Mouse (Mus musculus): Measurements from ENCODE around the gene Mmp20. TPM values are rescaled to one million over a fixed set of nuclear protein-coding genes. Genes with fewer than 3 reads are reported as not detected.

Gene Mmp20
- polyA plus RNA-seq, 1 experiment = not detected

DNA sequence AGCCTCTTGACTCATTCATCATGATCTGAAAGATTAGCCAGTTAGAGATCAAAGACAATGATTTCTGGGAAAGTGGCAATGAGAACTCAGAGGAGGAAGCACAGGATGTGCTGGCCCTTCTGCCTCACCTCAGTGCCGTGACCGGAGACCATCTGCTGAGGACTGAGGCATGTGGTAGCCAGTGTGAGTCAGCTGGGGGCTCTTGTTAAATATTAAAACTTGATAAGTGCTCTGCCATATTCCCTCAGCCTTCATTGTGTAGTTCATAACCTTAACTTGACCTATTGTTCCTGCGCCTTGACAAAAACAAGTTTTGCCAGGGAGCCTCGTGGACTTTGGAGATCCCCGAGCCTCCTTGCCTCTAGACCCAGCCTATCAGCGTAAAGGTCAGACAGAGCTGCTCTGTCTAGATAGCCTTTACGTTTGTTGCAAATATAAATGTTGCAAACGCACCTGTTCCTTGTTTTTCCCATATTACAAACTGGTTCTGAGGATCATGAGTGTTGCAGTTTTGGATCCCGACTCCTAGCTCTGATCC, 54.1 kb downstream of the Mmp20 start:
- H3K27me3 ChIP-seq (ENCODE audit: control insufficient read depth, insufficient read depth, insufficient read length) = no peaks in the 10 kb centered on the region
- no peak overlapping the region for H3K4me3 ChIP-seq
- TF ChIP-seq E2F4 (IDR thresholded peaks at IDR 0.05; ENCODE audit: insufficient read depth) (no peak), MYOG (IDR thresholded peaks at IDR 0.05; ENCODE audit: control insufficient read depth in 1 of 3, insufficient read depth in 1 of 3, insufficient read length in 2 of 3, low read depth in 2 of 3) (no peak), POLR2AphosphoS2 (IDR thresholded peaks at IDR 0.05; ENCODE audit: insufficient read length, low read depth) (no peak), USF1 (IDR thresholded peaks at IDR 0.05; ENCODE audit: low read depth) (no peak), TCF12 (IDR thresholded peaks at IDR 0.05; ENCODE audit: insufficient read depth, poor library complexity, severe bottlenecking) (no peak)
- no peaks in the 10 kb centered on the region for H3K36me3 ChIP-seq (ENCODE audit: control insufficient read depth, insufficient read depth)
- no peak overlapping the region for H3K4me2 ChIP-seq (ENCODE audit: low read depth)
- H3K79me2 ChIP-seq (ENCODE audit: control insufficient read depth, insufficient read depth) = no peaks in the 10 kb centered on the region
- H3ac ChIP-seq (ENCODE audit: control insufficient read depth, insufficient read length) = no peak overlapping the region

- Histone ChIP-seq H3K27me3 (ENCODE audit: control insufficient read depth, insufficient read depth, insufficient read length) (no peaks in the 10 kb centered on the region), H3K79me2 (ENCODE audit: control insufficient read depth, insufficient read depth) (no peaks in the 10 kb centered on the region), H3K4me3 (no peak overlapping the region), H3ac (ENCODE audit: control insufficient read depth, insufficient read length) (no peak overlapping the region), H3K36me3 (ENCODE audit: control insufficient read depth, insufficient read depth) (no peaks in the 10 kb centered on the region), H3K4me2 (ENCODE audit: low read depth) (no peak overlapping the region)
- TF ChIP-seq REST (IDR thresholded peaks at IDR 0.05; ENCODE audit: insufficient read depth, insufficient read length) = no peak
- no peak for TF ChIP-seq CEBPB (IDR thresholded peaks at IDR 0.05; ENCODE audit: insufficient read depth, poor library complexity, severe bottlenecking)
- TF ChIP-seq MYOD1 (IDR thresholded peaks at IDR 0.05; ENCODE audit: control insufficient read depth in 1 of 3, insufficient read length in 2 of 3, low read depth in 2 of 3) = no peak
Observed at GRCm38 (mm10) chr9:7686024-7686423, 58.0 kb downstream of the Mmp20 start.

GRCm38 (mm10) chr9:7689799-7690198, 61.8 kb downstream of the Mmp20 start:
- TF ChIP-seq MAX (IDR thresholded peaks at IDR 0.05; ENCODE audit: low read depth) (no peak), SRF (IDR thresholded peaks at IDR 0.05; ENCODE audit: control insufficient read depth, insufficient read length, low read depth) (no peak), MYOD1 (IDR thresholded peaks at IDR 0.05; ENCODE audit: control insufficient read depth in 1 of 3, insufficient read length in 2 of 3, low read depth in 2 of 3) (no peak), TCF12 (IDR thresholded peaks at IDR 0.05; ENCODE audit: insufficient read depth, poor library complexity, severe bottlenecking) (no peak)
- Histone ChIP-seq H3K36me3 (ENCODE audit: control insufficient read depth, insufficient read depth) (no peaks in the 10 kb centered on the region), H3K79me2 (ENCODE audit: control insufficient read depth, insufficient read depth) (no peaks in the 10 kb centered on the region), H3K4me3 (no peak overlapping the region), H3K27me3 (ENCODE audit: control insufficient read depth, insufficient read depth, insufficient read length) (no peaks in the 10 kb centered on the region), H3ac (ENCODE audit: control insufficient read depth, insufficient read length) (no peak overlapping the region), H3K4me2 (ENCODE audit: low read depth) (no peak overlapping the region)

DNA sequence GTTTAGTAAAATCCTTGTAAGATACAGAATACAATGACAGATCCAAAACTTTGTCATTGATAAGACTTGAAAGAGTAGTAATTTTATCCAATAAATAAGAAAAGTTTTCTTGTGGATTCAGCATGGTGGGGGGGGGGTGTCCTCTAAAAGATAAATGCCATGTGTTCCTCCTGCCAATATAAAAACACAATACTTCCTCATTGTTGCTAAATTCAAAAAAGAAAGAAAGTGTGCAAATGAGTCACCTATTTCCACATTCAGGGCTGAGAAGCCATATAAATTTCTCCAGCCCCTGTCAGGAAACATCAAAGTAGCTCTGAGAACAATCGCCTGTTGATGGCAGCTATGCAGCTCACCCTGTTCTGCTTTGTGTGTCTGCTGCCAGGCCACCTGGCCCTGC, 63.8 kb downstream of the Mmp20 start, which contains the start of gene Mmp7:
Gene Mmp7 (plus strand): TSS at position 301 of the 400 bp plus-strand sequence.
- H3K36me3 ChIP-seq (ENCODE audit: control insufficient read depth, insufficient read depth) = no peaks in the 10 kb centered on the region
- no peak within 1 kb of the TSS for H3K4me3 ChIP-seq
- no peak within 1 kb of the TSS for H3K4me2 ChIP-seq (ENCODE audit: low read depth)
- H3K27me3 ChIP-seq (ENCODE audit: control insufficient read depth, insufficient read depth, insufficient read length) = no peaks in the 10 kb centered on the region
- no peak within 1 kb of the TSS for H3ac ChIP-seq (ENCODE audit: control insufficient read depth, insufficient read length)
- no peak for TF ChIP-seq TCF3 (IDR thresholded peaks at IDR 0.05; ENCODE audit: insufficient read length, low read depth)
- TF ChIP-seq MAX (IDR thresholded peaks at IDR 0.05; ENCODE audit: low read depth) = no peak
- no peak for TF ChIP-seq POLR2AphosphoS2 (IDR thresholded peaks at IDR 0.05; ENCODE audit: insufficient read length, low read depth)
- no peak for TF ChIP-seq E2F4 (IDR thresholded peaks at IDR 0.05; ENCODE audit: insufficient read depth)
- no peak for TF ChIP-seq REST (IDR thresholded peaks at IDR 0.05; ENCODE audit: insufficient read depth, insufficient read length)
- no peak for TF ChIP-seq TCF12 (IDR thresholded peaks at IDR 0.05; ENCODE audit: insufficient read depth, poor library complexity, severe bottlenecking)
- TF ChIP-seq MYOG (IDR thresholded peaks at IDR 0.05; ENCODE audit: control insufficient read depth in 1 of 3, insufficient read depth in 1 of 3, insufficient read length in 2 of 3, low read depth in 2 of 3) = no peak
- TF ChIP-seq POLR2A (IDR thresholded peaks at IDR 0.05; ENCODE audit: insufficient read length, low read depth) = no peak
- TF ChIP-seq CEBPB (IDR thresholded peaks at IDR 0.05; ENCODE audit: insufficient read depth, poor library complexity, severe bottlenecking) = no peak
- no peak for TF ChIP-seq SRF (IDR thresholded peaks at IDR 0.05; ENCODE audit: control insufficient read depth, insufficient read length, low read depth)
- H3K79me2 ChIP-seq (ENCODE audit: control insufficient read depth, insufficient read depth) = no peaks in the 10 kb centered on the region

GRCm38 (mm10) chr9:7693961-7694360, 65.9 kb downstream of the Mmp20 start:
- TF ChIP-seq TCF12 (IDR thresholded peaks at IDR 0.05; ENCODE audit: insufficient read depth, poor library complexity, severe bottlenecking) = no peak
- no peak for TF ChIP-seq CEBPB (IDR thresholded peaks at IDR 0.05; ENCODE audit: insufficient read depth, poor library complexity, severe bottlenecking)
- TF ChIP-seq MAX (IDR thresholded peaks at IDR 0.05; ENCODE audit: low read depth) = no peak
- no peak for TF ChIP-seq REST (IDR thresholded peaks at IDR 0.05; ENCODE audit: insufficient read depth, insufficient read length)
- no peak for TF ChIP-seq MYOG (IDR thresholded peaks at IDR 0.05; ENCODE audit: control insufficient read depth in 1 of 3, insufficient read depth in 1 of 3, insufficient read length in 2 of 3, low read depth in 2 of 3)
- TF ChIP-seq USF1 (IDR thresholded peaks at IDR 0.05; ENCODE audit: low read depth) = no peak
- TF ChIP-seq MYOD1 (IDR thresholded peaks at IDR 0.05; ENCODE audit: control insufficient read depth in 1 of 3, insufficient read length in 2 of 3, low read depth in 2 of 3) = no peak
- TF ChIP-seq SRF (IDR thresholded peaks at IDR 0.05; ENCODE audit: control insufficient read depth, insufficient read length, low read depth) = no peak
- no peak for TF ChIP-seq POLR2A (IDR thresholded peaks at IDR 0.05; ENCODE audit: insufficient read length, low read depth)
- TF ChIP-seq POLR2AphosphoS2 (IDR thresholded peaks at IDR 0.05; ENCODE audit: insufficient read length, low read depth) = no peak
- Histone ChIP-seq H3K4me2 (ENCODE audit: low read depth) (no peak overlapping the region), H3ac (ENCODE audit: control insufficient read depth, insufficient read length) (no peak overlapping the region), H3K27me3 (ENCODE audit: control insufficient read depth, insufficient read depth, insufficient read length) (peaks cover 4% of the 10 kb centered on the region), H3K36me3 (ENCODE audit: control insufficient read depth, insufficient read depth) (no peaks in the 10 kb centered on the region), H3K79me2 (ENCODE audit: control insufficient read depth, insufficient read depth) (no peaks in the 10 kb centered on the region), H3K4me3 (no peak overlapping the region)

Measured in myocyte (in vitro differentiated cells).